Mouse (Mus musculus): ENCODE data around the gene Fcgrt. TPM values are rescaled to one million over a fixed set of nuclear protein-coding genes. Genes with fewer than 3 reads are reported as not detected.

Fcgrt gene
- polyA plus RNA-seq, 1 experiment from 2014 or later: 149 TPM

- 36% methylated on average over 7 of the region's 7 CpGs for WGBS
- no peak overlapping the region for H3K4me3 ChIP-seq (replicated peaks; ENCODE audit: low read length)
Measured at GRCm38 (mm10) chr7:45094121-45094520, 9.5 kb downstream of the Fcgrt start.

GRCm38 (mm10) chr7:45093516-45093905, 10.1 kb downstream of the Fcgrt start:
- no peak overlapping the region; the same call in 1 of the 2 replicates for H3K9ac ChIP-seq (ENCODE audit: low read length)
- ATAC-seq (ENCODE audit: insufficient read depth, low FRiP score): no peak
- no peaks in the 10 kb centered on the region for H3K9me3 ChIP-seq (replicated peaks; ENCODE audit: control insufficient read depth, low read length)
- no peak overlapping the region for H3K4me3 ChIP-seq (replicated peaks; ENCODE audit: low read length)
- H3K27ac ChIP-seq (ENCODE audit: low read length): peak overlapping the region; percentile 73
- no peaks in the 10 kb centered on the region for H3K36me3 ChIP-seq (ENCODE audit: control insufficient read depth, insufficient read depth, low read length)
- H3K27me3 ChIP-seq (ENCODE audit: control insufficient read depth, insufficient read depth, low read length): no peaks in the 10 kb centered on the region
- no peak overlapping the region for H3K4me2 ChIP-seq (ENCODE audit: low read depth, low read length)
- H3K4me1 ChIP-seq (ENCODE audit: control insufficient read depth, insufficient read depth, low read length): peaks cover 8% of the 10 kb centered on the region
- WGBS: 35% methylated on average over 18 of the region's 18 CpGs

More at GRCm38 (mm10) chr7:45094121-45094520, 9.5 kb downstream of the Fcgrt start:
- Histone ChIP-seq H3K4me1 (ENCODE audit: control insufficient read depth, insufficient read depth, low read length) (peaks cover 8% of the 10 kb centered on the region), H3K4me2 (ENCODE audit: low read depth, low read length) (no peak overlapping the region), H3K27me3 (ENCODE audit: control insufficient read depth, insufficient read depth, low read length) (no peaks in the 10 kb centered on the region), H3K36me3 (ENCODE audit: control insufficient read depth, insufficient read depth, low read length) (no peaks in the 10 kb centered on the region), H3K27ac (ENCODE audit: low read length) (no peak overlapping the region), H3K9me3 (replicated peaks; ENCODE audit: control insufficient read depth, low read length) (no peaks in the 10 kb centered on the region), H3K9ac (ENCODE audit: low read length) (no peak overlapping the region)
- ATAC-seq (ENCODE audit: insufficient read depth, low FRiP score): no peak

- Histone ChIP-seq H3K9me3 (replicated peaks; ENCODE audit: control insufficient read depth, low read length) (no peaks in the 10 kb centered on the region), H3K4me3 (replicated peaks; ENCODE audit: low read length) (no peak overlapping the region), H3K36me3 (ENCODE audit: control insufficient read depth, insufficient read depth, low read length) (no peaks in the 10 kb centered on the region), H3K9ac (ENCODE audit: low read length) (no peak overlapping the region; the same call in 1 of the 2 replicates), H3K27ac (ENCODE audit: low read length) (peak overlapping the region; percentile 73), H3K4me1 (ENCODE audit: control insufficient read depth, insufficient read depth, low read length) (peaks cover 8% of the 10 kb centered on the region), H3K27me3 (ENCODE audit: control insufficient read depth, insufficient read depth, low read length) (no peaks in the 10 kb centered on the region), H3K4me2 (ENCODE audit: low read depth, low read length) (0 out of 2 replicates have a peak overlapping the region, but pooled peaks have one; percentile 15)
- no peak for ATAC-seq (ENCODE audit: insufficient read depth, low FRiP score)
- WGBS: 39% methylated on average over 12 of the region's 12 CpGs
Measured at GRCm38 (mm10) chr7:45092828-45093515, 10.7 kb downstream of the Fcgrt start.

GRCm38 (mm10) chr7:45092048-45092447, 11.6 kb downstream of the Fcgrt start, which contains the start of gene Rcn3:
TSS of gene Rcn3 (minus strand) at chr7:45092221.
- peak within 1 kb of the TSS; percentile 90 for H3K27ac ChIP-seq (ENCODE audit: low read length)
- no peaks in the 10 kb centered on the region for H3K27me3 ChIP-seq (ENCODE audit: control insufficient read depth, insufficient read depth, low read length)
- peaks cover 8% of the 10 kb centered on the region for H3K4me1 ChIP-seq (ENCODE audit: control insufficient read depth, insufficient read depth, low read length)
- no peaks in the 10 kb centered on the region for H3K9me3 ChIP-seq (replicated peaks; ENCODE audit: control insufficient read depth, low read length)
- peak; percentile 95 for ATAC-seq (ENCODE audit: insufficient read depth, low FRiP score)
- H3K4me2 ChIP-seq (ENCODE audit: low read depth, low read length): peak within 1 kb of the TSS; percentile 56
- peak within 1 kb of the TSS; percentile 49 for H3K4me3 ChIP-seq (replicated peaks; ENCODE audit: low read length)
- under 1% methylated on average over 16 of the region's 16 CpGs for WGBS
- peak within 1 kb of the TSS; percentile 81 for H3K9ac ChIP-seq (ENCODE audit: low read length)
- H3K36me3 ChIP-seq (ENCODE audit: control insufficient read depth, insufficient read depth, low read length): 0 out of 2 replicates have a peak, but pooled peaks cover 3% of the 10 kb centered on the region

- Histone ChIP-seq H3K27me3 (ENCODE audit: control insufficient read depth, insufficient read depth, low read length) (no peaks in the 10 kb centered on the region), H3K4me1 (ENCODE audit: control insufficient read depth, insufficient read depth, low read length) (peaks cover 8% of the 10 kb centered on the region), H3K36me3 (ENCODE audit: control insufficient read depth, insufficient read depth, low read length) (peaks cover 7% of the 10 kb centered on the region), H3K9ac (ENCODE audit: low read length) (peak overlapping the region; percentile 81), H3K4me3 (replicated peaks; ENCODE audit: low read length) (peak overlapping the region; percentile 49), H3K27ac (ENCODE audit: low read length) (peak overlapping the region; percentile 90), H3K4me2 (ENCODE audit: low read depth, low read length) (peak overlapping the region; percentile 56), H3K9me3 (replicated peaks; ENCODE audit: control insufficient read depth, low read length) (no peaks in the 10 kb centered on the region)
- WGBS: 8% methylated on average over 35 of the region's 35 CpGs
- ATAC-seq (ENCODE audit: insufficient read depth, low FRiP score): peak; percentile 48
Measured at GRCm38 (mm10) chr7:45091001-45091990, 12.4 kb downstream of the Fcgrt start.

GRCm38 (mm10) chr7:45090251-45090977, 13.2 kb downstream of the Fcgrt start:
- Histone ChIP-seq H3K27ac (ENCODE audit: low read length) (peak overlapping the region; percentile 90), H3K4me2 (ENCODE audit: low read depth, low read length) (peak overlapping the region; percentile 56), H3K36me3 (ENCODE audit: control insufficient read depth, insufficient read depth, low read length) (peaks cover 13% of the 10 kb centered on the region), H3K27me3 (ENCODE audit: control insufficient read depth, insufficient read depth, low read length) (no peaks in the 10 kb centered on the region), H3K9ac (ENCODE audit: low read length) (peak overlapping the region; percentile 81), H3K9me3 (replicated peaks; ENCODE audit: control insufficient read depth, low read length) (no peaks in the 10 kb centered on the region), H3K4me3 (replicated peaks; ENCODE audit: low read length) (peak overlapping the region; percentile 49), H3K4me1 (ENCODE audit: control insufficient read depth, insufficient read depth, low read length) (peaks cover 8% of the 10 kb centered on the region)
- no peak for ATAC-seq (ENCODE audit: insufficient read depth, low FRiP score)
- WGBS: 75% methylated on average over 13 of the region's 13 CpGs

- no peak overlapping the region for H3K9ac ChIP-seq (ENCODE audit: low read length)
- peaks cover 13% of the 10 kb centered on the region for H3K36me3 ChIP-seq (ENCODE audit: control insufficient read depth, insufficient read depth, low read length)
- H3K4me1 ChIP-seq (ENCODE audit: control insufficient read depth, insufficient read depth, low read length): peaks cover 8% of the 10 kb centered on the region
- no peak for ATAC-seq (ENCODE audit: insufficient read depth, low FRiP score)
- no peak overlapping the region for H3K27ac ChIP-seq (ENCODE audit: low read length)
- no peaks in the 10 kb centered on the region for H3K9me3 ChIP-seq (replicated peaks; ENCODE audit: control insufficient read depth, low read length)
- no peaks in the 10 kb centered on the region for H3K27me3 ChIP-seq (ENCODE audit: control insufficient read depth, insufficient read depth, low read length)
- no peak overlapping the region for H3K4me2 ChIP-seq (ENCODE audit: low read depth, low read length)
- H3K4me3 ChIP-seq (replicated peaks; ENCODE audit: low read length): no peak overlapping the region
- 90% methylated on average over 17 of the region's 17 CpGs for WGBS
Measured at GRCm38 (mm10) chr7:45088597-45088996, 15.1 kb downstream of the Fcgrt start.

- 81% methylated on average over 4 of the region's 4 CpGs for WGBS
- H3K36me3 ChIP-seq (ENCODE audit: control insufficient read depth, insufficient read depth, low read length): peaks cover 13% of the 10 kb centered on the region
- ATAC-seq (ENCODE audit: insufficient read depth, low FRiP score): no peak
- H3K9ac ChIP-seq (ENCODE audit: low read length): no peak overlapping the region
- H3K27ac ChIP-seq (ENCODE audit: low read length): no peak overlapping the region
- no peak overlapping the region for H3K4me3 ChIP-seq (replicated peaks; ENCODE audit: low read length)
- H3K27me3 ChIP-seq (ENCODE audit: control insufficient read depth, insufficient read depth, low read length): no peaks in the 10 kb centered on the region
- H3K9me3 ChIP-seq (replicated peaks; ENCODE audit: control insufficient read depth, low read length): no peaks in the 10 kb centered on the region
- H3K4me2 ChIP-seq (ENCODE audit: low read depth, low read length): no peak overlapping the region
- 0 out of 2 replicates have a peak, but pooled peaks cover 3% of the 10 kb centered on the region for H3K4me1 ChIP-seq (ENCODE audit: control insufficient read depth, insufficient read depth, low read length)
Measured at GRCm38 (mm10) chr7:45086084-45086483, 17.6 kb downstream of the Fcgrt start.
